Mouse (Mus musculus) heart, adult 8-10 months (tissue): ENCODE measurements around the gene Epha3. TPM values are rescaled to one million over a fixed set of nuclear protein-coding genes. Genes with fewer than 3 reads are reported as not detected.

Source experiments
- DNase-seq: peaks from one replicate; pipeline ENCODE4 v3.0.0; 2022; ENCODE audit warnings: low spot score
- total RNA-seq, 4 experiments: library from RNA; stranded (reverse); gene quantifications; 2 replicates each; pipeline ENCODE4 v1.2.4; 2022

Gene Epha3
- total RNA-seq, 4 experiments from 2014 or later = 0.20 to 0.73 (median 0.53) TPM

DNA sequence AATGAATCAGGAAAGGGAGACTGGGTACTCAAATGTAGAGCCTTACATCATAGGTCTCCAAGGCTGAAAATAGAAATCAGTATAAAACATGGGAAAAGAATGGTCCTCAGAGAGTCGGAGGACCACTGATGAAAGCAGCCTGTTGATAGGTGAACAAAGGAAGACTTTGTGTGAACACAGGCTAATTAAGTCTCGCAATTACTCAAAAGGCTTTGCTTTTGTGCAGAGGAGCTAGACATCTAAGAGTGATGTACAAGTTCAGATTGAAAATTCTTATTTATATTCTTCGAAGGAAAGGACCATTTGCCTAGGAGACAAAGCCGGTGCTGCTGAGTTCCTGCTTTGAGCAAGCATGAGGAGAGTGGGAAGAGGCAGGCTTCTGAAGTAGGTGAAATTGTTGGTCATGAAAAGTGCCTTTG, 363.0 kb downstream of the Epha3 start:
- no peak for DNase-seq
